28 mouse cellular contexts compared by ENCODE assay signal in the genomic region with DNA sequence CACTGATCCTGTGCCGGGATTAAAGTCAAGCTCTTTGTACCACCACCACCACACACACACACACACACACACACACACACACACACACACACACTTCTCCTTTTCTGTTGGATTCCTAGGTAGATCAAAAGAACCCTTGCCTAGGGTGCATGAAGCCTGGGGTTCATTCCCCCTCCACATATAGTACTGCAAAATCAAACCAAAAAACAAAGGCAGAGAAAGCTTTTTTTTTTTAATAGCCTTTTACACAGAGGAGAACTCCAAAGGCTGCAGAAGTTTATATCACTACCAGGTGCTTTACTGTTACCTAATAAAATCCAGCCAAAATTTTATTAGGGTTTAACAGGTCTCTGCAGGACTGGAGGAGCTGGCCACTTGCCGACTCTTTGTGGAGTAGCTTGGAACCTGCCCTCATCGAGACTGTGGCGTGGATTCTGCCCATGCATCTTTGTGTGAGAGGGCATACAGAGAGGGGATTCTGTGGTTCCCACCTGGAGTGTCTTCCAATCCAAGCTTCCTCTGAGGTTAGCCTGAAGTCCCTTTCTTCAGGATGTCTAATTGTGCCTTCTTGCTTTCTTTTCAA. TPM values are rescaled to one million over a fixed set of nuclear protein-coding genes. Genes with fewer than 3 reads are reported as not detected.
"Had no signal": no experiment of that assay in that cellular context is flagged by ENCODE, and none has a peak within 500 bp of the region (broad histone marks: within the 10 kb centered on the region; RNA-seq: fewer than 3 reads in every experiment).

No protein-coding gene starts in this region.

- H3K9ac ChIP-seq: liver, embryonic 13.5 days; midbrain, embryonic 12.5 days; midbrain, embryonic 15.5 days; neural tube, embryonic 12.5 days; neural tube, embryonic 15.5 days had no signal

- H3K9me3 ChIP-seq: liver, embryonic 13.5 days; midbrain, embryonic 12.5 days; midbrain, embryonic 15.5 days; neural tube, embryonic 12.5 days; neural tube, embryonic 15.5 days had no signal

- H3K4me3 ChIP-seq: liver, embryonic 13.5 days; midbrain, embryonic 12.5 days; midbrain, embryonic 15.5 days; neural tube, embryonic 12.5 days; neural tube, embryonic 15.5 days had no signal

- H3K27me3 ChIP-seq: liver, embryonic 13.5 days; midbrain, embryonic 12.5 days; midbrain, embryonic 15.5 days; neural tube, embryonic 12.5 days; neural tube, embryonic 15.5 days had no signal

- H3K36me3 ChIP-seq: liver, embryonic 13.5 days; midbrain, embryonic 12.5 days; midbrain, embryonic 15.5 days; neural tube, embryonic 12.5 days; neural tube, embryonic 15.5 days had no signal

- H3K4me1 ChIP-seq: liver, embryonic 13.5 days; midbrain, embryonic 12.5 days; midbrain, embryonic 15.5 days; neural tube, embryonic 12.5 days; neural tube, embryonic 15.5 days had no signal

- ATAC-seq: midbrain, embryonic 15.5 days had no signal

- H3K4me2 ChIP-seq: liver, embryonic 13.5 days; midbrain, embryonic 12.5 days; midbrain, embryonic 15.5 days; neural tube, embryonic 12.5 days; neural tube, embryonic 15.5 days had no signal

- H3K27ac ChIP-seq: liver, embryonic 13.5 days; macrophage; midbrain, embryonic 12.5 days; midbrain, embryonic 15.5 days; neural tube, embryonic 12.5 days; neural tube, embryonic 15.5 days; stomach, postnatal 0 days had no signal

- DNase-seq: kidney, adult 18-20 months; kidney, adult 9 months; kidney, postnatal 14 days; kidney, postnatal 4 days; left cerebral cortex, postnatal 4 days; liver, embryonic 13.5 days; lung, adult 2 months; right cerebral cortex, adult 18-20 months; right cerebral cortex, postnatal 14 days; right cerebral cortex, postnatal 4 days; thymus, adult 2 months; thymus, postnatal 14 days; thymus, postnatal 4 days had no signal

RNA-seq across cellular contexts. Expression of a gene that starts 31.0 kb away (rescaled TPM):
- total RNA-seq: layer of hippocampus, adult 18-20 months; layer of hippocampus, postnatal 14 days; left cerebral cortex, adult 8-10 months; left cerebral cortex, postnatal 14 days; left cerebral cortex, postnatal 4 days; liver, adult 2 months; megakaryocyte, adult 5-6 weeks had no signal
- polyA plus RNA-seq: kidney, embryonic 16.5 days; liver, adult 2 months; liver, embryonic 13.5 days; liver, embryonic 16.5 days; lung, embryonic 16.5 days; macrophage; midbrain, embryonic 12.5 days; midbrain, embryonic 15.5 days; neural tube, embryonic 12.5 days; neural tube, embryonic 15.5 days had no signal
